Mouse (Mus musculus) cerebellum, postnatal 10 days (tissue): Measurements from ENCODE around the gene Gm20538.

Source experiments
- DNase-seq, 2 experiments: peaks; one replicate each; pipeline ENCODE4 v3.0.0; 2021; ENCODE audit warnings: mixed read lengths in 2 of 2

Gene Gm20538

DNA sequence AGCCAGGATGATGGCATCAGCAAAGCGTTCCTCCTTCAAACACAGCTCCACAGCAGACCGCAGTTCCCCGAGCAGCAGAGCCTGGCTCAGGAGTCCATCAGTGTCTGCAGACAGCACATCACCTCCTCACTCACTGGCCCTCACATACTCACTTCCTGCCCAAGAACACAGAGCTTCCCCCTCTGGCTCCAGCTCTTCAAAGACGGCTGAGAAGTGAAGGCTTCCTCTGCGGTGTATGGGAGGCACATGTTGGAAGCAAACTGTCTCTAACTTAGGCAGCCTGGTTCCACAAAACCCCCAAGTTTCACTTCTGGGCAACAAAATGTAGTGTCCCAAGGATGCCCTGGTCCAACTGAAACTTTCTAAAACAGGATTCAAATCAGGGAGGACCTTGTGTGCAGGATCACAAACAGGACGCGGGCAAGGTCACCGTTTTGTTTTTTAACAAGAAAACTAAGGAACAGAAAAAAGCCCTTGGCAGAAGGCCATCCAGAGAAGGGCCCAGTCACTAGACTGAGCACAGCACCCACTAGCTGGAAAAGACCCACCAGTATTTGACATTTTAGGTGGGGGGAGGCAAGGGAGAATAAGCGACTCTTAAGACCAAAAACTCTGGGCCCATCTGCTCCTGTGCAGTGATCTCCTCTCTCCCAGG is 27.0 kb downstream of the Gm20538 start:
- DNase-seq: no peak

DNA sequence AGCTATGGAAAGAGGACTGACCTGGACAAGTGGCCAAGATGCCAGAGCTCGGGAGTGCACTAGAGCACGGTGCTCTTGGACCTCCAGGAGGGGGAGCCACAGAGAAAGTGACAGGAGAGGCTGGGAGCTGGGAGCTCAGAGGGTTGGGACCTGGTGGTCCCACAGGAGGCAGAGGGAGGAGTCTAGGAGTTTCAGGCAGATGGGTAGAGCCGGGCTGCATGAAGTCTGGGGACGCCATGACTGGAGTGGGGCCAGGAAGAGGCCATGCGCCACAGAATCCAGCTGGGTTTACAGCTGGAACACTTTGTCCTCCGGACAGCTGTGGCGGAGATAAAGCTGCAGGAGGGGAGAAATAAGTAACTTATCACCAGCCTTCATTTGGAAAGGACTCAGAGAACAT is 33.5 kb downstream of the Gm20538 start:
- DNase-seq: peak; percentile 32 to 40

DNA sequence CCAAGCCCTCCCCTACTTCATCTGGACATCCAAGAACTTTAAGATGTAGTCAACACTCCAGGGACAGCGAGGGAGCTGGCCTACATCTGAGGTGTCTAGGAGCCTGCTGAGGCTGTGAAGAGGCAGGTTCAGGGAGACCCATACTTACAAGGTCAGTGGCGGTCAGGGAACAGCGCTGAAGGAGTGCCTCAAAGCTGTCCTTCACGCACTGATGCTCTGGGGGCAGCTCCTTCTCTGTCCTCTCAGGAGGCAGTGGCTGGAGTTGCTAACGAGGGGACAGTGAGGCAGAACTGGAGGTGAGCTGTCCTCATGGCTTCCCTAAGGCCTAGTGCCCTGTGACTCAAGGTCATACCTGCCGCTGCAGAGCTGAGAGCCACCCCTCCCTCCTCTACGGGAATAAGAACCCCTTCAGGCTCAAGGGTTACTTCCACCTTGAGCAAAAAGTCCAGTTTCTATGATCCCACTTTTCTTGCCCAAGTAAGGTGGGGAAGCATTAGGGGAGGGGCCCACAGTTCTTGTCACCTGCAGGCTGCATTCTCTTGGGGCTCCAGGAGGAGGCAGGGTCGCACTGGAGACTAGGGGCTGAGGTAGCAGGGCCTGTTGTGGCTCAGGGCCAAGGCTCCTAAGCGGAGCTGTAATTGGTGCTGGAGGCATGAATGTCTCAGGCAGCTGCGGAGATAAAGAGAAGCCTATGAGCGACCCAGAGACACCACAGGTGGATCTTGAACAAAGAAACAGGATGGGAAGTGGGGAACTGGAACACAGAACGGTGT is 34.4 kb downstream of the Gm20538 start:
- peak; percentile 31 for DNase-seq

DNA sequence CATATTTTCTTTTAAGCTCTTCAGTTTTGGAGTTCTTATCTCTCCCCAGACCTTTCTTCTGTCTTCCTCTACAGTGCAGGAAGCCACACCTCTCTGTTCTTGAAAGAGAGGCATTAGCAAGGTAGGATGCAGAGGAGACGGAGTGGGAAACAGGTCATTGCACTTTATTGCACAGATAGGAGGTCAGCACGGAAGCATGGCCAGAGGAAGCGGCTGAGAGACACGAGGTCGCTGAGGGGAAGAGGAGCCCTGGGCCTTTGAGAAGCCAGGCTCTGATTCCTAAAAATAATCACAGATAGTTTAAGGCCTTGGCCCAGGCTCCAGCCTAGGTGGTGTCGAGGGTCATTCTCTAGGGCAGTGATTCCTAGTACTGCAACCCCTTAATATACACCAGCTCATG is 36.9 kb downstream of the Gm20538 start:
- DNase-seq: no peak

DNA sequence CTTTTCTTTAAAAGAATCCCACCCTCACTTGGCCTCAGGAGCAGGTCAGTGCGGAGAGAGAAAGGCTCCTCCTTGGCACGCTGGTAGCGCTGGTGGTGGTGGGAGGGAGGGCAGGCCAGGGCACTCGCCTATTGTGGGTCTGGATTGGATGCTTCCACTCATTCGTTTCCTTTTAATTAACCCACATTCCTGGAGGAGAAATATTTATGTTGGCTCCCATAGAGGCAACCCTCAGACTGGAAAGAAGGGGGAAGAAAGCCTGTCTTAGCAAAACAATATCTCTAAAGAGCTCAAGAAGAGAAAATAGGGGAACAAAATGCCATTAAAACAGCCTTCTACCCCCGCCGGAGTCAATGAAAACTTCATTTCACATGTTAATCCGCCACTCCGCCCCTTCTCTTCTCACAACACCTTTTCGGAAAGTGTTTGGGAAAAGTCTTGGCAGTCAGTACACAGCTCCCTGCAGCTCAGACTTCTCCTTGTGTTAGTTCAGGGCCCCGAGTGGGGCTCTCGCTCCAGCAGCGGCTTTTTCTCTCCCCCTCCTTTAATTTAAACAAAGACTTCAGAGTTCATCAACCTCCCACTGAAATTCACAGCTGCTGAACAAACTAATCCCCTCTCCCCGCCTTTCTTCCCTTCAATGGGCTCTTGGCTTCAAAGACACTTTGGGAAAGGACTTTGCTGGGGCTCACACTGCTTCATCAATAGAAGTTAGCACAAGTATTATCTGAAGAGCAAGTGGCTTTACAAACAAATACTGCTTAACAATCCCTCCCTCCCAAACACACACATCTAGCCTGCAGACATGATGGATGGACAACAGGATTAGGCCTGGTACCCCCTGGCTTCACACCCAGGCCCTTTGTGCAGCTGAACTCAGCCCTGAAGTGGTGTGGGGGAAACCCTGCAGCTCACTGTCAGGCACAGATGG is 37.8 kb downstream of the Gm20538 start:
- DNase-seq: peak in 1 of 2 experiments; percentile 16

- DNase-seq: no peak
Observed at GRCm38 (mm10) chr19:44513921-44514482, 38.6 kb downstream of the Gm20538 start.

DNA sequence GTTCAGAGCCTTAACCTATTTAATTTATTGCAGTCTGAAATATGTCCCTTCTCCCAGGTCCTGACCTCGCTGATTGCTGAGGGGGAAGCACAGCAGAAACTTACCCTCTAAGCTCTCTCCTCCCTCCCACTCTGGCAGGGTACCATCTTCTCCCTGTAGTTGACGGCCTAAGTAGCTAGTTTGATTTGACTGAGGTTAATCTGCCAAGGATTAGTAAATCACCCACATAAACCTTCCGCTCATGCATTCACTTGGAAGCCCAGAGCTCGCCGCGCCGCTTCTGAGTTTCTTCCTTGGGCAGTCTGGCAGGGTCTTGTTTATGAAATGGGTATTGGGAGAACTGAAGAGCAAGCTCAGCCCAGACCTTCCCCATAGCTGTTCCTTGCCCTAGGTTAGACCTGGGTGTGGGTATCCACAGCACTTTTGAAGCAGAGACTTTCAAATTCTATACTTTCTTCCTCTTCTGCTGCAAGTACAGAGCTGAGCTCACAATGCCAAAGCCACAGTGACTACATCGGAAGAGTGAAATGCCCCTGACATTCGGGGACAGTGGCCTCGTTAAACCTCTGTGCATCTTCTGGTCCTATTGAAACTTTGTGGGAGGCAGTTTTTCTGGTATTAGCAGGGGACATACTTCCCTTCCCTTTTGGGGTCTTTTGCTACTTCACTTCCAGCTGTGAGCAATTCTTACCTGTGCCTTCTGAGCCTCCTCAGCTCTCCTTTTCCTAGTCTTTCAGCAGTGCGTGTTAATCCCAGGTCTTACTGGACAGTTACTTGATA is 39.4 kb downstream of the Gm20538 start:
- no peak for DNase-seq

DNA sequence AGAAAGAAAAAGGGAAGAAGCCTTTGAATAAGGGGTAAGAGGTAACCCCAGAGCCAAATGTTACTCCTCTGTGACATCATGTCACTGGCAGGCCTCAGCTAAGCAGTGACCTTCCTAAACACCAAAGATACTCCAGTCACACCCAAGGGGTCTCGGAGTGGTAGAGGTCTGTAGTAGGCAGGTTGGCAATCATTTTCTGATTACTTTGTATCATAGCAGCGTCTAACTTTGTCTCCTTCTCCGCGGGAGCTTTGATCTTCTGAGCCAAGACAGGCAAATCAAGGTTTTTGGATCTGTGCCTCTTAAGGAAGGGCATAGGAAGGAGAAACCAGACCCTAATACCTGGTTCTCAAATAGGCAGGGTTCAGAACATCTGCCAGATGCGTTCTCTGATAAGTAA is 40.0 kb downstream of the Gm20538 start:
- DNase-seq: no peak

GRCm38 (mm10) chr19:44511451-44512231 is 41.0 kb downstream of the Gm20538 start:
- DNase-seq: peak; percentile 29 to 30

- DNase-seq: no peak
Observed at GRCm38 (mm10) chr19:44510534-44511175, 42.0 kb downstream of the Gm20538 start.

DNA sequence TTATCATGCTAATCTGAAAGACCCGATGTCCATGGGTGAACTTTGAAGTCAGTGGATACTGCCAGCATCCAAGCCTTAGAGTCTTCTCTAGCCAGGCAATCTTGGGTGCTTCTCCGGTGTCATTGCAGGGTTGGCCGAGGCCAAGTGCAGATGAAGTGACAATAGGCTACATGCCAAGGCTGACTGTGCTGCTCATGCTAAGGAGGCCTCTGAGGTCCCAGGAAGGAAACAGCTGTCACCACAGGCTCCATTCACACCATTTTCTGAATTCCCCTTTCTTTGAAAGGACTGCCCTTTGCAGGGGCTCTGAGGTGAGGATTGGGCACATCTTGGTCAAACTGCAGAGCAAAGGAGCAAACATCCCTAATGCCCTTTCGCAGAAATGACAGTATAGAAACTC is 49.9 kb downstream of the Gm20538 start:
- no peak for DNase-seq

DNA sequence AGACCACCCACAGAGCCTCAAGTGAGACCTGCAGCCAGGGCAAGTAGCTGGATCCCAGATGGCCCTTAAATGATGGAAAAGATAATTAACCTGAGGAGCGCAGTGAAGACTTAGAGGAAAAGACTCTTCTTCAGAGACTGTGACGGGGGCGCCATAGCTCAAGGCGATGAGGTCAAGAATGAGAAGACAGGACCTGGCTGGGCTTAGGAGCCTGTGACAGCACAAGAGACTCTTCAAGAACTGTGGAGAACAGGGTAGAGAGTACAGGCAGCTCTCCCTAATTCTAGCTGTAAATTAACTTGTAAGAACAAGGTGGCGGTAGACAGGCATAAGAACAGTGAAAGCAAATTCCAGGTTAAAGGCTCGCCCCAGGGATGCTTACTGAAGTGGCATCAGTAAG is 50.7 kb downstream of the Gm20538 start:
- DNase-seq: no peak

DNA sequence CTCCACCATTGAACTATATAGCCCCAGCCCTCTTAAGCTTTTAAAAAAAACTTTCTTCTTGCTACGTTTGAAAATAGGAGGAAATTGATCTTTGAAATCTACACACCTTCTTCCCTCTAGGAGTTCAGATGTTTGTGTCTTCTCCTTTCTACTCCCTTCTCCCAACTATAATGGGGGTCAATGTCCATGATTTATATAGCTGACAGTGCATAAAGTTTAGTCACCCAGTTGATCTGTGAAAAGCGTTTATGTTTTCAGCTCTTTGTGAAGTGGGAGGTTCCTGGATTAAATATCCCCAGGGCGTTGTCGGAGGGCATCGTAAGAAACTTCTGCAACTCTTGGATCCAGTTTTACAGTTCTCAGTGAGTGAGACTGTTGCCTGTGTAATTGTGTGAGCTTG is 52.4 kb downstream of the Gm20538 start:
- no peak for DNase-seq

DNA sequence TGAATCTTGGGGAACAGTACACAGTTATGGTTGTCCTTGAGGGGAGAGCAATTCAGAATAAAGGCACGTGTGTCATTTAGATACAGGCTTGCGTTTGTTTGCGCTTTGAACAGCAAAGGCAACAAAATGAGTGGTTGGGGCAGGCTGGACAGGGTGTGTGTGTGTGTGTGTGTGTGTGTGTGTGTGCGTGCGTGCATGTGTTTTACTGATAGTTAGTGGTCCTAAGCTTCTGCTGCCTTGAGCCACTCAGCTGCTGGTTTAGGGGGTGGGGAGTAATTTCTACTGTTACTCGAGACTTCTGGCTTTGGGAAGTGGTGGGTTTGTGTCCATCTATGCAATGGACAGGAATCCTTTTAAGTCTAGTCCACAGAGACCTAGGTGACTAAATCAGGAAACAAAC is 53.7 kb downstream of the Gm20538 start:
- DNase-seq: no peak

- no peak for DNase-seq
Observed at GRCm38 (mm10) chr19:44496941-44497340, 55.7 kb downstream of the Gm20538 start.

GRCm38 (mm10) chr19:44496511-44496910 is 56.1 kb downstream of the Gm20538 start:
- no peak for DNase-seq
